ENCODE assay signal across 8 mouse cellular contexts in the genomic region with DNA sequence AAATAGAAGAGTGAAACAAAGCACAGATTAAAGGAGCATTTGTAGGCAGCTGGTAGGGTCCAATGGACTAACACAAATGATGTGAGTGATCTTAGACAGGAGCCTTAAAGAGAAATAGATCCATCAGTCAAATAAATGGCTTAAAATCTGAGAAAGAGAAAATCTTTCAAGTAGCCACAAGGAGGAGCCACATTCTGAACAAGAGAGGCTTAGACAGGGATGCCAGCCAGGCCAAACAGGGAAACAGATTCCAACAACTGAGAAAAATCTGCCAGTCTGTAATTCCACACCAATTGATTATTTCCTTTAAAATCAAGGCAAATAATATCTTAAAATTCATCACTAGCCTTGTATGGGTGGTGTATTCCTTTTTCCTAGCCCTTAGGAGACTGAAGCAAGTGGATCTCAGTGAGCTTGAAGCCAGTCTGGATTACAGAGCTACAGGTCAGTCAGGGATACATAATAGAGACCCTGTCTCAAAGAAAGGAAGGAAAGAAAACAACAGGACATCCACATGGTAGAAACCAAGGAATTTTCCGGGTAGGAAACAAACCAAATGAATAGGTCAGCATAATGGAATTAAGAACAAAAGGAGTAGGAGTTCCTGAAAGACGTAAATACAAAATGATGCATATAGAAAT. TPM values are rescaled to one million over a fixed set of nuclear protein-coding genes. Genes with fewer than 3 reads are reported as not detected.
DNase-seq lines count a peak whose midpoint lies in the region; ATAC-seq lines count a peak whose summit lies in the region.

No protein-coding gene starts in this region.

- H3K4me1 ChIP-seq in forebrain, embryonic 14.5 days (ENCODE audit: control insufficient read depth, insufficient read depth, low read length), result no peaks in the 10 kb centered on the region

- no peak overlapping the region for H3K27ac ChIP-seq in forebrain, embryonic 14.5 days (ENCODE audit: low read depth, low read length)

- no peak overlapping the region for H3K4me3 ChIP-seq in forebrain, embryonic 14.5 days (ENCODE audit: low read depth, low read length)

- DNase-seq in gastrocnemius, adult 18-20 months (ENCODE audit: low spot score), result peak; percentile 16
- DNase-seq in gastrocnemius, postnatal 25 days, result no peak
- DNase-seq in right cerebral cortex, postnatal 10 days (ENCODE audit: low spot score in 2 of 2), result peak; percentile 34 to 47
- DNase-seq in right cerebral cortex, postnatal 25 days, result no peak
- peak; percentile 75 for DNase-seq in forebrain, embryonic 14.5 days (ENCODE audit: low spot score)
- peak; percentile 6 to 74 for DNase-seq in layer of hippocampus, postnatal 14 days (ENCODE audit: low spot score in 2 of 2)
- DNase-seq in right cerebral cortex, postnatal 4 days, result peak; percentile 28
- DNase-seq in urinary bladder, postnatal 4 days (ENCODE audit: low spot score in 2 of 2), result no peak

- H3K4me2 ChIP-seq in forebrain, embryonic 14.5 days (ENCODE audit: low read length), result no peak overlapping the region

- no peaks in the 10 kb centered on the region for H3K36me3 ChIP-seq in forebrain, embryonic 14.5 days (ENCODE audit: control insufficient read depth, insufficient read depth, low read length)

- 71% methylated on average over 2 of the region's 2 CpGs for WGBS in forebrain, embryonic 14.5 days

- no peak overlapping the region for H3K9ac ChIP-seq in forebrain, embryonic 14.5 days (ENCODE audit: low read length)

- H3K27me3 ChIP-seq in forebrain, embryonic 14.5 days (replicated peaks; ENCODE audit: control insufficient read depth, insufficient read depth, low read length), result no peaks in the 10 kb centered on the region

- peak; percentile 63; the same call in 1 of the 2 replicates for ATAC-seq in forebrain, embryonic 14.5 days

- no peaks in the 10 kb centered on the region for H3K9me3 ChIP-seq in forebrain, embryonic 14.5 days (replicated peaks; ENCODE audit: control insufficient read depth, low read length)

RNA-seq across cellular contexts. Expression of a gene that starts 26.8 kb away (rescaled TPM):
- not detected for total RNA-seq in gastrocnemius, adult 18-20 months (2021)
- total RNA-seq in gastrocnemius, postnatal 25 days (2021), result not detected
- polyA plus RNA-seq in forebrain, embryonic 14.5 days (2014; fragmentation: Nextera tagmentation; extraction: Ambion mirVana), result 0.29 and 0.35 TPM in 2 replicates
- total RNA-seq in layer of hippocampus, postnatal 14 days (2021), result not detected

RNA-seq across cellular contexts. Expression of a gene that starts 33.4 kb away (rescaled TPM):
- 10 to 100 TPM; 49.5 to 52.4 TPM for total RNA-seq in gastrocnemius, adult 18-20 months (2021)
- 10 to 100 TPM; 38.3 to 39.7 TPM for total RNA-seq in gastrocnemius, postnatal 25 days (2021)
- polyA plus RNA-seq in forebrain, embryonic 14.5 days (2014; fragmentation: Nextera tagmentation; extraction: Ambion mirVana), result 81.6 and 101 TPM in 2 replicates
- 100 to 1,000 TPM; 115 to 128 TPM for total RNA-seq in layer of hippocampus, postnatal 14 days (2021)

RNA-seq across cellular contexts. Expression of a gene that starts 49.3 kb away (rescaled TPM):
- under 1 TPM; 0.14 to 0.17 TPM for total RNA-seq in gastrocnemius, adult 18-20 months (2021)
- total RNA-seq in gastrocnemius, postnatal 25 days (2021), result under 1 TPM; 0.13 to 0.19 TPM
- polyA plus RNA-seq in forebrain, embryonic 14.5 days (2014; fragmentation: Nextera tagmentation; extraction: Ambion mirVana), result 0.66 and 1.1 TPM in 2 replicates
- total RNA-seq in layer of hippocampus, postnatal 14 days (2021), result under 1 TPM; 0.41 to 0.78 TPM

RNA-seq across cellular contexts. Expression of a gene that starts 54.2 kb away (rescaled TPM):
- total RNA-seq in gastrocnemius, adult 18-20 months (2021), result 10 to 100 TPM; 61.9 to 63.8 TPM
- 10 to 100 TPM; 53.0 to 66.7 TPM for total RNA-seq in gastrocnemius, postnatal 25 days (2021)
- 6.4 and 6.9 TPM in 2 replicates for polyA plus RNA-seq in forebrain, embryonic 14.5 days (2014; fragmentation: Nextera tagmentation; extraction: Ambion mirVana)
- 10 to 100 TPM; 13.4 to 15.5 TPM for total RNA-seq in layer of hippocampus, postnatal 14 days (2021)

Comparison
In these comparisons a context has a peak if more than half of its experiments do, and no peak if none do; other contexts are left out.
1. DNase-seq: peak in gastrocnemius, adult 18-20 months (single experiment), right cerebral cortex, postnatal 10 days (2 of 2), forebrain, embryonic 14.5 days (single experiment), layer of hippocampus, postnatal 14 days (2 of 2) and right cerebral cortex, postnatal 4 days (single experiment); none in gastrocnemius, postnatal 25 days (single experiment), right cerebral cortex, postnatal 25 days (single experiment) and urinary bladder, postnatal 4 days (0 of 2).